Mouse (Mus musculus) liver, embryonic 16.5 days (tissue): ENCODE measurements at regions not wholly inside any gene's neighbourhood (a gene's known extent, or its start where the extent isn't known, plus 50 kb on each side); places are given as distances from the start of the nearest gene placed in this dataset.

Experiments used
- ATAC-seq: fragments of 200-750 bp; cut with Nextera tagmentation; 2 replicates; pipeline ENCODE4 v1.8.0; 2017; ENCODE audit warnings: low read depth, mild to moderate bottlenecking, moderate number of reproducible peaks, moderate library complexity
- H3K27ac ChIP-seq: fragments of 300-500 bp; sonication (generic); 2 replicates; pipeline ENCODE4 v1.5.1; 2014; ENCODE audit warnings: mild to moderate bottlenecking, low read length
- H3K27me3 ChIP-seq: fragments of 300-500 bp; sonication (generic); 2 replicates; pipeline ENCODE4 v1.6.1; 2014; ENCODE audit warnings: low read depth, low read length, mixed read lengths; ENCODE audit not compliant: control insufficient read depth, insufficient read depth
- H3K36me3 ChIP-seq: fragments of 300-500 bp; sonication (generic); 2 replicates; pipeline ENCODE4 v1.6.1; 2014; ENCODE audit warnings: mild to moderate bottlenecking; ENCODE audit not compliant: control insufficient read depth, insufficient read depth
- H3K4me1 ChIP-seq: fragments of 300-500 bp; sonication (generic); 2 replicates; pipeline ENCODE4 v1.6.1; 2014; ENCODE audit warnings: low read depth, low read length, mixed read lengths; ENCODE audit not compliant: control insufficient read depth
- H3K4me2 ChIP-seq: fragments of 300-500 bp; sonication (generic); 2 replicates; pipeline ENCODE4 v1.6.1; 2014; ENCODE audit warnings: low read depth, low read length, mixed read lengths
- H3K4me3 ChIP-seq: fragments of 300-500 bp; sonication (generic); 2 replicates; pipeline ENCODE4 v1.5.1; 2014; ENCODE audit warnings: low read depth, mild to moderate bottlenecking, low read length
- H3K9ac ChIP-seq: fragments of 300-500 bp; sonication (generic); 2 replicates; pipeline ENCODE4 v1.6.1; 2014; ENCODE audit warnings: low read depth, low read length
- H3K9me3 ChIP-seq: fragments of 300-500 bp; sonication (generic); replicated peaks from 2 replicates; pipeline ENCODE4 v1.6.1; 2016; ENCODE audit warnings: low read length; ENCODE audit not compliant: control insufficient read depth
- WGBS: fragments of 180-500 bp; shearing (Covaris S2); extraction: QIAGEN DNeasy Blood & Tissue Kit; methylation state at CpG from one replicate; pipeline ENCODE4 v1.1.7; 2014; ENCODE audit not compliant: insufficient replicate concordance; 5-methylcytosine and 5-hydroxymethylcytosine counted together

GRCm38 (mm10) chr4:105929658-105930057 lies 140.0 kb downstream of the Gm12728 start:
- no peak overlapping the region for H3K4me3 ChIP-seq
- no peak overlapping the region for H3K9ac ChIP-seq
- H3K27ac ChIP-seq: no peak overlapping the region
- H3K4me2 ChIP-seq: no peak overlapping the region
- no peak for ATAC-seq
- H3K27me3 ChIP-seq: no peaks in the 10 kb centered on the region
- WGBS: 75% methylated on average over 10 of the region's 10 CpGs
- no peaks in the 10 kb centered on the region for H3K4me1 ChIP-seq
- no peaks in the 10 kb centered on the region for H3K36me3 ChIP-seq
- H3K9me3 ChIP-seq: no peaks in the 10 kb centered on the region

- 45% methylated on average over 4 of the region's 4 CpGs for WGBS
- Histone ChIP-seq H3K27me3 (no peaks in the 10 kb centered on the region), H3K4me1 (no peaks in the 10 kb centered on the region), H3K9ac (no peak overlapping the region), H3K4me2 (no peak overlapping the region), H3K27ac (no peak overlapping the region), H3K36me3 (no peaks in the 10 kb centered on the region), H3K4me3 (no peak overlapping the region), H3K9me3 (no peaks in the 10 kb centered on the region)
- ATAC-seq: no peak
These were observed 145.3 kb downstream of the Gm12728 start for GRCm38 (mm10) chr4:105934971-105935370.

- H3K27ac ChIP-seq: no peak overlapping the region
- H3K4me2 ChIP-seq: no peak overlapping the region
- 22% methylated on average over 7 of the region's 7 CpGs for WGBS
- no peak for ATAC-seq
- no peaks in the 10 kb centered on the region for H3K9me3 ChIP-seq
- H3K9ac ChIP-seq: no peak overlapping the region
- H3K36me3 ChIP-seq: no peaks in the 10 kb centered on the region
- H3K4me1 ChIP-seq: no peaks in the 10 kb centered on the region
- no peak overlapping the region for H3K4me3 ChIP-seq
- no peaks in the 10 kb centered on the region for H3K27me3 ChIP-seq
These were observed 147.3 kb downstream of the Gm12728 start for GRCm38 (mm10) chr4:105936755-105937514.

GRCm38 (mm10) chr4:105937587-105937986 lies 147.9 kb downstream of the Gm12728 start:
- H3K4me3 ChIP-seq: no peak overlapping the region
- H3K4me2 ChIP-seq: no peak overlapping the region
- H3K9ac ChIP-seq: no peak overlapping the region
- WGBS: 56% methylated on average over 6 of the region's 6 CpGs
- no peaks in the 10 kb centered on the region for H3K36me3 ChIP-seq
- no peaks in the 10 kb centered on the region for H3K9me3 ChIP-seq
- H3K4me1 ChIP-seq: no peaks in the 10 kb centered on the region
- no peak for ATAC-seq
- no peak overlapping the region for H3K27ac ChIP-seq
- H3K27me3 ChIP-seq: no peaks in the 10 kb centered on the region

GRCm38 (mm10) chr4:105938886-105939285 lies 149.2 kb downstream of the Gm12728 start:
- no peak overlapping the region for H3K4me3 ChIP-seq
- no peak overlapping the region for H3K27ac ChIP-seq
- no peaks in the 10 kb centered on the region for H3K4me1 ChIP-seq
- ATAC-seq: no peak
- no peaks in the 10 kb centered on the region for H3K27me3 ChIP-seq
- H3K4me2 ChIP-seq: no peak overlapping the region
- H3K9ac ChIP-seq: no peak overlapping the region
- WGBS: 75% methylated on average over 11 of the region's 11 CpGs
- no peaks in the 10 kb centered on the region for H3K36me3 ChIP-seq
- H3K9me3 ChIP-seq: no peaks in the 10 kb centered on the region

DNA sequence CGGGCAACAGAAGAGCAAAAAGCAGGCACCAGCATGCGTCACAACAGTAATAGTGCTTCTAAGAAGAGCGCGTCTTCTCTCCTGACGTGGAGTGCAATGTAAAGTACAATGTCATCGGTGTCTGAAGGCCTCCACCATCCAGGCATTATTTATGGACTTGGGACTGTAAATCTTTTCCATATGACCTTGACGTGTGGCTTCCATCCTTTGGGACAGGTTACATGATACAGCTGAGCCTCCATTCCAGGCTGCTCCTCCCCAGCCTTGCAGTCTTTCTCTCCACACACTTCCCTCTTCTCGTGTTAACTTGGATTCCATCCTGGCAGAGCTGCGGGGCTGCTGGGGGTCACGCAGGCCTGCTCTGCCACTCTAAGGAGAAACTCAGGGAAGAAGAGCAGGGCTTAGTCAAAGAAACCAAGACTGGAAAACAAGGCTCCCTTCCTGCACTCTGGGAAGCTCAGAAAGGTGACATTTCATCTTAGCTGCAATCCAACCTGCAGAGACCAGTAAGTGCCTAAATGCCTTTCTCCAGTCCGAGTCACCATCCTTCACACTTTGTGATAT lies 150.0 kb downstream of the Gm12728 start:
- ATAC-seq: no peak
- Histone ChIP-seq H3K36me3 (no peaks in the 10 kb centered on the region), H3K27me3 (no peaks in the 10 kb centered on the region), H3K4me2 (no peak overlapping the region), H3K4me1 (no peaks in the 10 kb centered on the region), H3K4me3 (no peak overlapping the region), H3K27ac (no peak overlapping the region), H3K9me3 (no peaks in the 10 kb centered on the region), H3K9ac (no peak overlapping the region)
- 66% methylated on average over 11 of the region's 11 CpGs for WGBS

DNA sequence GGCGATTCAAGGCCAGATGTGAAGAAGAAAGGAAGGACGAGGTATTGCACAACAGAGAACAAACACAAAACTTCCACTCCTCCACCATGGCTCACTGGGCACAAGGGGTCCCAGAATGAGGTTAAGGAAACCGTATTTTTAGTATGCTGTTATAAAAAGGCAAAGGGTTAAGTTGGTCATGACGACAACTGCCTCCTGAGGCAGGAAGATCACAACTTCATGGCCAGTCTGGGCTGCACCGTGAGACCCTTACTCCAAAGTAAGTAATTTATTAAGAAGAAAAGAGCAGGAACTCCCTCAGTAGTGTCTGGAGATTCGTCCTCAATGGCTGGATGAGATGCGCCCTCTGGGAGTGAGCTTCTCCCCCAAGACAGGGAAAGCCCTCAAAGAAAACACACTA lies 151.2 kb downstream of the Gm12728 start:
- WGBS: 53% methylated on average over 7 of the region's 7 CpGs
- H3K27me3 ChIP-seq: no peaks in the 10 kb centered on the region

DNA sequence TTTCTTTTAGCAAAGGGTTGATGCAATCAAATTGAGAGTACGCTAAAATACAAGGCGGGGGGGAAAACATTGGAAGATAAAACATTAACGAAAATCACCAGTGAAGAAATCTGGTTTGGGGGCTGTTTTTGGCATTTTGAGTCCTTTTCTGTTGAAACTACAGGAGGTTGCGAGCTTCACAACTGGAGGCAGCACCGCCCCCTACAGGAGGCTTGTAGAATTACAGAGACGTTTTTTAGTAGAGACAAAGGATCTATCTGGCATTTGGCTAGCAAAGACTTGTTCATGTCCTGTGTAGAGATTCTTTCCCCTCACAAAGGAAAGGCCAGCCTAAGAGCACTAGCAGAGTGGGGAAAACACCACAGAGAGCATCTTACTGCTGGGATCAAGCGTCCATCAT lies 152.1 kb downstream of the Gm12728 start:
- H3K4me3 ChIP-seq: no peak overlapping the region
- H3K27ac ChIP-seq: no peak overlapping the region
- no peak for ATAC-seq
- H3K9ac ChIP-seq: no peak overlapping the region
- H3K4me2 ChIP-seq: no peak overlapping the region
- no peaks in the 10 kb centered on the region for H3K27me3 ChIP-seq
- 32% methylated on average over 7 of the region's 7 CpGs for WGBS
- no peaks in the 10 kb centered on the region for H3K36me3 ChIP-seq
- H3K9me3 ChIP-seq: no peaks in the 10 kb centered on the region
- no peaks in the 10 kb centered on the region for H3K4me1 ChIP-seq

More for the DNA sequence above, 151.2 kb downstream of the Gm12728 start:
- Histone ChIP-seq H3K4me1 (no peaks in the 10 kb centered on the region), H3K27ac (no peak overlapping the region), H3K36me3 (no peaks in the 10 kb centered on the region), H3K4me2 (no peak overlapping the region), H3K9me3 (no peaks in the 10 kb centered on the region), H3K4me3 (no peak overlapping the region), H3K9ac (no peak overlapping the region)
- no peak for ATAC-seq

DNA sequence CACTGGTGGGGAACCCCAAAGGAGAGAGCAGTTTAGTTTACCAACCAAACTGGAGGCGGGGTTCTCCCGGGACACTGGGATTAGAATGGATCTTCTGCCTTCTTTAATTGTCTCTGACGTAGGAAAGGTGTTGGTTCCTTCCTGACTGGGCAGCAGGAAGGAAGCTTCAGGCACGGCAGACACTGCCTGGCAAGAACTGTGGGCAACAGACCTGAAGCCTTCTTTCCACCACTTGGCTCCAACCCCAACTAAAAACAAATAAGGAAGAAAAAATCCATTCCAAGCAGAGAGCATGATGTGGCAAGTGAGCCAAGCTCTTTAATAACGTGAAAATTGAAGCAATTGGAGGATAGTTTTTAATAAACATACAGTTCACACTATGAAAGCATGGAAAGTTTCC lies 155.3 kb downstream of the Gm12728 start:
- no peak for ATAC-seq
- H3K4me1 ChIP-seq: no peaks in the 10 kb centered on the region

More for the DNA sequence above, 155.3 kb downstream of the Gm12728 start:
- no peaks in the 10 kb centered on the region for H3K36me3 ChIP-seq
- no peaks in the 10 kb centered on the region for H3K9me3 ChIP-seq
- H3K27me3 ChIP-seq: no peaks in the 10 kb centered on the region
- no peak overlapping the region for H3K4me2 ChIP-seq
- 40% methylated on average over 5 of the region's 5 CpGs for WGBS
- no peak overlapping the region for H3K27ac ChIP-seq
- H3K4me3 ChIP-seq: no peak overlapping the region
- H3K9ac ChIP-seq: no peak overlapping the region
